Mouse (Mus musculus): ENCODE data around the gene Tnfrsf21.

GRCm38 (mm10) chr17:43134991-43135390 is 118.6 kb downstream of the Tnfrsf21 start:
- no peak for TF ChIP-seq CTCF (IDR thresholded peaks at IDR 0.05; ENCODE audit: control insufficient read depth, insufficient read depth, insufficient replicate concordance, low read depth, low read length)
- no peak for TF ChIP-seq POLR2A (IDR thresholded peaks at IDR 0.05; ENCODE audit: control insufficient read depth, low read depth, low read length)

Measured in testis, adult 2 months (tissue).